Mouse (Mus musculus) lung, adult 2 months (tissue): ENCODE data around the gene Col4a3bp.

Experiments
- CTCF ChIP-seq: fragments of 200-500 bp; IDR thresholded peaks from 2 replicates; pipeline ENCODE4 v1.5.1; 2011; ENCODE audit warnings: mild to moderate bottlenecking, low read length, control low read depth; ENCODE audit not compliant: insufficient read depth
- POLR2A ChIP-seq: fragments of 200-500 bp; IDR thresholded peaks from 2 replicates; pipeline ENCODE4 v1.6.1; 2011; ENCODE audit warnings: low read depth, mild to moderate bottlenecking, control low read depth, low read length, borderline replicate concordance; ENCODE audit errors: extremely low read depth

- TF ChIP-seq POLR2A: no peak
- TF ChIP-seq CTCF: no peak
Observed at GRCm38 (mm10) chr13:96645822-96646221, 103.4 kb downstream of the Col4a3bp start.
